Mouse (Mus musculus): ENCODE measurements around the gene Hoxc10. TPM values are rescaled to one million over a fixed set of nuclear protein-coding genes. Genes with fewer than 3 reads are reported as not detected.

Hoxc10 gene
- 0.25 TPM in 1 of 2 replicates, not detected in the other for polyA plus RNA-seq (2015; fragmentation: Nextera tagmentation; extraction: Ambion mirVana)

DNA sequence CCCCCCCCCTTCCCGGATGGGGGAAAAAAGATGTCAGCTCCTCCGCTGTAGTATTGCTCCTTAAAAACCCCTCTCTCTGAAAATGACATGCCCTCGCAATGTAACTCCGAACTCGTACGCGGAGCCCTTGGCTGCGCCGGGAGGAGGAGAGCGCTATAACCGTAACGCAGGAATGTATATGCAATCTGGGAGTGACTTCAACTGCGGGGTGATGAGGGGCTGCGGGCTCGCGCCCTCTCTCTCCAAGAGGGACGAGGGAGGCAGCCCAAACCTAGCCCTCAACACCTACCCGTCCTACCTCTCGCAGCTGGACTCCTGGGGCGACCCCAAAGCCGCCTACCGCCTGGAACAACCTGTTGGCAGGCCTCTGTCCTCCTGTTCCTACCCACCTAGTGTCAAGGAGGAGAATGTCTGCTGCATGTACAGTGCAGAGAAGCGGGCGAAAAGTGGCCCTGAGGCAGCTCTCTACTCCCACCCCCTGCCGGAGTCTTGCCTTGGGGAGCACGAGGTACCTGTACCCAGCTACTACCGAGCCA lies at the start of gene Hoxc10:
TSS of gene Hoxc10 (plus strand) at position 21 of the 536 bp plus-strand sequence.
- Histone ChIP-seq H3K9me3 (ENCODE audit: control insufficient read depth) (no peaks in the 10 kb centered on the region), H3K27me3 (replicated peaks; ENCODE audit: control insufficient read depth, insufficient read depth, low read length) (peaks cover 96% of the 10 kb centered on the region), H3K4me2 (replicated peaks; ENCODE audit: low read depth) (peak within 1 kb of the TSS; percentile 25; the same call in 1 of the 2 replicates), H3K36me3 (ENCODE audit: control insufficient read depth, insufficient read depth) (no peaks in the 10 kb centered on the region), H3K9ac (ENCODE audit: low read depth, low read length) (no peak within 1 kb of the TSS), H3K4me1 (replicated peaks; ENCODE audit: control insufficient read depth, insufficient read depth, low read length) (no peaks in the 10 kb centered on the region), H3K27ac (ENCODE audit: low read depth, low read length) (no peak within 1 kb of the TSS), H3K4me3 (ENCODE audit: low read depth, low read length) (peak within 1 kb of the TSS; percentile 0; the same call in 1 of the 2 replicates)
- no peak for TF ChIP-seq CTCF (IDR thresholded peaks at IDR 0.05; ENCODE audit: low read depth)
- peak; percentile 21; the same call in 1 of the 2 replicates for ATAC-seq
- whole genome bisulfite sequencing = 4% methylated on average over 27 of the region's 27 CpGs

DNA sequence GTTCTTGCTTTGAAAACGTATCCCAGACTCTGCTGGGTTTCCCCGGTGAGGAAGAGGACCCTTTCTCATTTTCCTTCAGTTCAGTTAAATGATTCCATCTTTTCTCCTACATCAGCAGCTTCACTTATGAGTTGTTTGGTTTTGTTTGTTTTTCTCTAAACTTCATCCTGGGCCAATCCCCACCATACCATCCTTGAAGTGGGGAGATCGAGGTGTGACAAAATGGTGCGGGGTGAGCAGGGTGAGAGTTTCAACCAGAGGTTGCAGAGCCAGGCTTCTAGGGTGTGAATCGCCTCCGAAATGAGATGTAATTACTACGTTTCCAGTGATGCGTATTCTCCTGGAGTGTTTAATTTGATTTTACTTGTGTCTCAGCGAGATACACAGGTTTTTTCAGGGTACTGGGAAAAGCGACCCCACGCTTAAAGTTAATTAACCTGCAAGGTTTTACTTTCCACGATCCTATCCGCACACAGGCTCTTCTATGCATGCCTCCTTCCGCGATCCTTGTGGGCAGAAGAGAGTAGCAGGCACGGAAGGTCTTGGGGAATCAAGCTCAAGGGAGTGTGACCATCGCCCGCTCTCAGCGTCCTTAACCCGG lies 48.5 kb upstream of the Hoxc10 start:
- no peak overlapping the region for H3K4me3 ChIP-seq (ENCODE audit: low read depth, low read length)
- peaks cover 94% of the 10 kb centered on the region for H3K27me3 ChIP-seq (replicated peaks; ENCODE audit: control insufficient read depth, insufficient read depth, low read length)
- no peaks in the 10 kb centered on the region for H3K9me3 ChIP-seq (ENCODE audit: control insufficient read depth)
- ATAC-seq = no peak
- no peak overlapping the region for H3K9ac ChIP-seq (ENCODE audit: low read depth, low read length)
- H3K4me1 ChIP-seq (replicated peaks; ENCODE audit: control insufficient read depth, insufficient read depth, low read length) = no peaks in the 10 kb centered on the region
- WGBS = 3% methylated on average over 20 of the region's 20 CpGs
- no peaks in the 10 kb centered on the region for H3K36me3 ChIP-seq (ENCODE audit: control insufficient read depth, insufficient read depth)
- H3K27ac ChIP-seq (ENCODE audit: low read depth, low read length) = no peak overlapping the region
- TF ChIP-seq CTCF (IDR thresholded peaks at IDR 0.05; ENCODE audit: low read depth) = no peak
- H3K4me2 ChIP-seq (replicated peaks; ENCODE audit: low read depth) = no peak overlapping the region

GRCm38 (mm10) chr15:102918611-102919265 lies 47.9 kb upstream of the Hoxc10 start:
- Histone ChIP-seq H3K27me3 (replicated peaks; ENCODE audit: control insufficient read depth, insufficient read depth, low read length) (peaks cover 95% of the 10 kb centered on the region), H3K36me3 (ENCODE audit: control insufficient read depth, insufficient read depth) (no peaks in the 10 kb centered on the region), H3K9ac (ENCODE audit: low read depth, low read length) (no peak overlapping the region), H3K4me2 (replicated peaks; ENCODE audit: low read depth) (no peak overlapping the region), H3K27ac (ENCODE audit: low read depth, low read length) (no peak overlapping the region), H3K4me3 (ENCODE audit: low read depth, low read length) (no peak overlapping the region), H3K4me1 (replicated peaks; ENCODE audit: control insufficient read depth, insufficient read depth, low read length) (no peaks in the 10 kb centered on the region), H3K9me3 (ENCODE audit: control insufficient read depth) (no peaks in the 10 kb centered on the region)
- ATAC-seq = no peak
- 4% methylated on average over 7 of the region's 7 CpGs for WGBS
- no peak for TF ChIP-seq CTCF (IDR thresholded peaks at IDR 0.05; ENCODE audit: low read depth)

- 6% methylated on average over 12 of the region's 12 CpGs for WGBS
- no peaks in the 10 kb centered on the region for H3K4me1 ChIP-seq (replicated peaks; ENCODE audit: control insufficient read depth, insufficient read depth, low read length)
- no peak overlapping the region for H3K4me3 ChIP-seq (ENCODE audit: low read depth, low read length)
- TF ChIP-seq CTCF (IDR thresholded peaks at IDR 0.05; ENCODE audit: low read depth) = no peak
- H3K4me2 ChIP-seq (replicated peaks; ENCODE audit: low read depth) = no peak overlapping the region
- no peaks in the 10 kb centered on the region for H3K36me3 ChIP-seq (ENCODE audit: control insufficient read depth, insufficient read depth)
- H3K9me3 ChIP-seq (ENCODE audit: control insufficient read depth) = no peaks in the 10 kb centered on the region
- no peak for ATAC-seq
- H3K9ac ChIP-seq (ENCODE audit: low read depth, low read length) = no peak overlapping the region
- H3K27me3 ChIP-seq (replicated peaks; ENCODE audit: control insufficient read depth, insufficient read depth, low read length) = peaks cover 95% of the 10 kb centered on the region
- no peak overlapping the region for H3K27ac ChIP-seq (ENCODE audit: low read depth, low read length)
Observed at GRCm38 (mm10) chr15:102919336-102920180, 47.0 kb upstream of the Hoxc10 start.

DNA sequence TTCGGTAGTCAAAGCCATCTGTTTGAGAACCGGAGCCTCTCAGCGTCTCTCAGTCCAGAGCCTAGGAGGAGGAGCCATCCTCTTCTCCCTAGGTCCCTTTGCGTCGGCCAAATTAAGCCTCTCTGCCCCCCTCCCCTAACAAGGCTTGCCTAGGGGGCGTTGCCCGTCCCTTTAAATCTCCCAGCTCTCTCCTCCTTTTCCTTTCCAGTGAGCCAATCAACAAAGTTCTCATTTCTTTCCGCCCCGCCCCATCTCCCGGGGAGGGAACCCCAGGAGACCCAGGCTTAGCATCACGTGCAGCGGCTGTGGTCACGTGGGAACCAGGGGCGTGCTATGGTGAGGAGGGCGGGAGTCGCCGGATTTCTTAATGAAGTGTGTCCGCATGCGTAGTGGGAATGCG lies 46.0 kb upstream of the Hoxc10 start:
- WGBS = under 1% methylated on average over 20 of the region's 20 CpGs
- peak overlapping the region; percentile 17 for H3K4me3 ChIP-seq (ENCODE audit: low read depth, low read length)
- no peak overlapping the region for H3K27ac ChIP-seq (ENCODE audit: low read depth, low read length)
- peaks cover 95% of the 10 kb centered on the region for H3K27me3 ChIP-seq (replicated peaks; ENCODE audit: control insufficient read depth, insufficient read depth, low read length)
- no peaks in the 10 kb centered on the region for H3K9me3 ChIP-seq (ENCODE audit: control insufficient read depth)
- H3K36me3 ChIP-seq (ENCODE audit: control insufficient read depth, insufficient read depth) = no peaks in the 10 kb centered on the region
- no peak overlapping the region for H3K9ac ChIP-seq (ENCODE audit: low read depth, low read length)
- H3K4me1 ChIP-seq (replicated peaks; ENCODE audit: control insufficient read depth, insufficient read depth, low read length) = no peaks in the 10 kb centered on the region
- H3K4me2 ChIP-seq (replicated peaks; ENCODE audit: low read depth) = peak overlapping the region; percentile 40; the same call in 1 of the 2 replicates
- TF ChIP-seq CTCF (IDR thresholded peaks at IDR 0.05; ENCODE audit: low read depth) = no peak
- ATAC-seq = 0 out of 2 replicates have a peak, but pooled peaks have one; percentile 38

Measured in intestine, postnatal 0 days (tissue).